Mouse (Mus musculus) testis, adult 2 months (tissue): Measurements from ENCODE around the gene Pard3b. TPM values are rescaled to one million over a fixed set of nuclear protein-coding genes. Genes with fewer than 3 reads are reported as not detected.

Source experiments
- H3K27ac ChIP-seq: fragments of 200-500 bp; 2 replicates; pipeline ENCODE4 v1.5.1; 2012; ENCODE audit warnings: low read depth, low read length; ENCODE audit not compliant: control insufficient read depth, insufficient read depth
- H3K27me3 ChIP-seq: fragments of 200-500 bp; 2 replicates; pipeline ENCODE4 v1.6.1; 2012; ENCODE audit warnings: mild to moderate bottlenecking, low read length, moderate library complexity; ENCODE audit not compliant: control insufficient read depth, insufficient read depth
- H3K36me3 ChIP-seq: fragments of 200-500 bp; 2 replicates; pipeline ENCODE4 v1.6.1; 2012; ENCODE audit warnings: mild to moderate bottlenecking, low read length; ENCODE audit not compliant: control insufficient read depth, insufficient read depth
- H3K4me1 ChIP-seq: fragments of 200-500 bp; 2 replicates; pipeline ENCODE4 v1.6.1; 2012; ENCODE audit warnings: low read length; ENCODE audit not compliant: control insufficient read depth, insufficient read depth
- H3K4me3 ChIP-seq: fragments of 200-500 bp; 2 replicates; pipeline ENCODE4 v1.5.1; 2012; ENCODE audit warnings: low read depth, mild to moderate bottlenecking, low read length, moderate library complexity, mixed read lengths; ENCODE audit not compliant: control insufficient read depth
- CTCF ChIP-seq: fragments of 200-500 bp; IDR thresholded peaks from 2 replicates; pipeline ENCODE4 v1.5.1; 2012; ENCODE audit warnings: low read depth, mild to moderate bottlenecking, inconsistent platforms, low read length, moderate library complexity; ENCODE audit not compliant: control insufficient read depth, insufficient read depth, insufficient replicate concordance
- POLR2A ChIP-seq: fragments of 200-500 bp; IDR thresholded peaks from 2 replicates; pipeline ENCODE4 v1.6.1; 2012; ENCODE audit warnings: low read depth, mild to moderate bottlenecking, inconsistent platforms, low read length, moderate library complexity; ENCODE audit not compliant: control insufficient read depth
- polyA plus RNA-seq: library from polyadenylated mRNA; depleted of rRNA; stranded (reverse); fragments of >200 nt; gene quantifications from 2 replicates; pipeline ENCODE4 v1.2.3, GENCODE M21; 2012

The Pard3b gene
- polyA plus RNA-seq, 1 experiment, result 1.3 TPM

GRCm38 (mm10) chr1:62631511-62632305 lies 993.1 kb downstream of the Pard3b start:
- Histone ChIP-seq H3K27me3 (no peaks in the 10 kb centered on the region), H3K4me3 (no peak overlapping the region), H3K4me1 (no peaks in the 10 kb centered on the region), H3K27ac (no peak overlapping the region), H3K36me3 (no peaks in the 10 kb centered on the region)
- TF ChIP-seq CTCF, result no peak

DNA sequence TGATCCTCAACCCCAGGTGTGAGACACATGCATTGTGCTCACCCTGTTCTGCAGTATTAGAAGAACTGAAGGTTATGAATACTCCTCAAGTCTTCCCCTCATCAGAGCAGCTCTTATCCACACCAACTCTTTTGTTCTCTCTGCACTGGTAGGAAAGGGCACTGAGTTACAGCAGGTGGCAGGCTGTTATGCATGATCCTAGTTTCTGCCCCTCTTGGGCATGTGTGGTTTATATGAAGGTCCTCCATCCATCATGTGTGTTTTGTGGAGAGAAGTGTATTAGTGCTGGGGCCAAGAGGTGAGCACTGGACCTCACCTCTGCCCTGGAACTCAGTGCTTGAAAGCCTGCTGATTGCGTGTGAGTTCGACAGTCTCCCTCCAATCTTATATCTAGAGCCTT lies 994.3 kb downstream of the Pard3b start:
- H3K27me3 ChIP-seq, result no peaks in the 10 kb centered on the region
- H3K4me1 ChIP-seq, result no peaks in the 10 kb centered on the region
- no peak overlapping the region for H3K27ac ChIP-seq
- H3K4me3 ChIP-seq, result no peak overlapping the region
- no peaks in the 10 kb centered on the region for H3K36me3 ChIP-seq
- TF ChIP-seq POLR2A, result no peak
- no peak for TF ChIP-seq CTCF

- Histone ChIP-seq H3K4me3 (no peak overlapping the region), H3K27me3 (no peaks in the 10 kb centered on the region), H3K4me1 (no peaks in the 10 kb centered on the region), H3K27ac (no peak overlapping the region), H3K36me3 (no peaks in the 10 kb centered on the region)
- TF ChIP-seq CTCF (no peak), POLR2A (no peak)
These were observed 996.6 kb downstream of the Pard3b start for GRCm38 (mm10) chr1:62635203-62635602.

DNA sequence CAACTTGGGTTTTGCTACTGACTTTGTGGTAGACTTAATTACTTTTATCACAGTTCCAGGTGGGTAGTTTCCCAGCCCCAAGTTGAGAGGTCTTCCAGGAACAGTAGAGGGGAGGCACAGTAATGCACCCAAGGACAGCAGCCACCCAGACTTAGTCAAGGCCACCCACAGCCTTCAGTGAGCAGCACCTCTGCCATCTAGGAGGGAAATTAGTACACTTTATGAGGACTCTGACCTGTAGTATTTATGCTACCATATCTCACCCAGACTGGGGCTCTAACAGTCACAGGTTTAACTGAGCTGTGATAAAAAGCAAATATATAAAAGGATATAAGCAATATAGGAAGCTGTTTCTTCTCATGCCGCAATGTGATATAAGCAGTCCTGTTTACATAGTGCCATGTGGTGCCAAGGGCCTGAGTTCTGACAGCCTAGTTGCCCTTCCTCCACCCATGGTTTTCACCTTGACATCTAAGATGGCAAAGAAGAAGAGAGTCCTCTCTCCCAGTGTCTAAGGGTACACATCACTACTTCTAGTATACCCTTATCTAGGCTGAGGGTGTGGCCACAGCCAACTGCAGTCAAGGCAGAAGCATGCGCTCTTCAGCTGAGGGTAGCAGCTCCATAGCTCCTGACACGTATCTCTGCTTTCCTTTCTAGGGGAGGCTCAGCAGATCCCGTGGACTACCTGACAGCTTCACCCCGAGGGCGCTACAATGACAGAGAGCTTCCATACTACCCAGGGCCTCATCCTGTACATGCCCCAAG lies 998.5 kb downstream of the Pard3b start:
- no peak overlapping the region for H3K27ac ChIP-seq
- H3K4me1 ChIP-seq, result no peaks in the 10 kb centered on the region
- H3K27me3 ChIP-seq, result no peaks in the 10 kb centered on the region
- H3K4me3 ChIP-seq, result no peak overlapping the region
- H3K36me3 ChIP-seq, result no peaks in the 10 kb centered on the region
- no peak for TF ChIP-seq CTCF
- no peak for TF ChIP-seq POLR2A

- TF ChIP-seq CTCF (no peak), POLR2A (no peak)
- Histone ChIP-seq H3K27ac (no peak overlapping the region), H3K4me1 (no peaks in the 10 kb centered on the region), H3K4me3 (no peak overlapping the region), H3K27me3 (no peaks in the 10 kb centered on the region), H3K36me3 (no peaks in the 10 kb centered on the region)
These were observed 1000.4 kb downstream of the Pard3b start for GRCm38 (mm10) chr1:62639012-62639411.

DNA sequence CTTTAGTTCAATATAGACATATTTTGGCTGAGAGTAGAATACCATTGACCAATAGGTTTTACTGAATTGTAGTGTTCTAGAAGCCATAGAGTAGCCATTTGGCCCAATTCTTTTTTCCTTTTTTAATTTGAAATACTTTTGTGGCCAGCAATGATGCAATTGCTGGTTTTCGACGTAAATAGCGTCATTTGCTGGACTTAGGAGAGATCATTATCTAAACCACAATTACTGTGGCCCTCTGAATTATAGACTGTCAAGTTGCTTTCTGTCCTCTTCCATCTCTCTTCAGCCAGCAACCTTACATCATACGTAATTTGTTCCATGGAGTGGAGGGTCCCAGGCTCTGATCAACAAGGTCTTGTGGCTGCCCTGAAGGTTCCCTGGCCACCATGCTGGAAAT lies 1000.8 kb downstream of the Pard3b start:
- Histone ChIP-seq H3K27me3 (no peaks in the 10 kb centered on the region), H3K4me1 (no peaks in the 10 kb centered on the region), H3K4me3 (no peak overlapping the region), H3K36me3 (no peaks in the 10 kb centered on the region), H3K27ac (no peak overlapping the region)
- TF ChIP-seq CTCF, result no peak
- TF ChIP-seq POLR2A, result no peak

- Histone ChIP-seq H3K27me3 (no peaks in the 10 kb centered on the region), H3K27ac (no peak overlapping the region), H3K4me3 (no peak overlapping the region), H3K36me3 (no peaks in the 10 kb centered on the region), H3K4me1 (no peaks in the 10 kb centered on the region)
- no peak for TF ChIP-seq CTCF
- no peak for TF ChIP-seq POLR2A
These were observed 1006.1 kb downstream of the Pard3b start for GRCm38 (mm10) chr1:62644631-62645278.
